Mouse (Mus musculus) stomach, postnatal 0 days (tissue): ENCODE measurements around the gene Wnt2b. TPM values are rescaled to one million over a fixed set of nuclear protein-coding genes. Genes with fewer than 3 reads are reported as not detected.
A peak's percentile ranks its signal among the peaks of the same experiment; 100 is the strongest.

Experiments used
- ATAC-seq: fragments of 200-750 bp; cut with Nextera tagmentation; 2 replicates; pipeline ENCODE4 v1.8.0; 2017; ENCODE audit not compliant: low FRiP score, low TSS enrichment
- DNase-seq: peaks from one replicate; pipeline ENCODE4 v3.0.0-alpha.2; 2016; ENCODE audit warnings: low spot score
- H3K27ac ChIP-seq: fragments of 300-500 bp; sonication (generic); replicated peaks from 2 replicates; pipeline ENCODE4 v1.5.1; 2014; ENCODE audit warnings: mild to moderate bottlenecking, control low read depth
- H3K27me3 ChIP-seq: fragments of 300-500 bp; sonication (generic); 2 replicates; pipeline ENCODE4 v1.6.1; 2014; ENCODE audit warnings: low read length; ENCODE audit not compliant: control insufficient read depth, insufficient read depth
- H3K36me3 ChIP-seq: fragments of 300-500 bp; sonication (generic); 2 replicates; pipeline ENCODE4 v1.6.1; 2014; ENCODE audit warnings: low read length, mixed read lengths; ENCODE audit not compliant: control insufficient read depth, insufficient read depth
- H3K4me1 ChIP-seq: fragments of 300-500 bp; sonication (generic); replicated peaks from 2 replicates; pipeline ENCODE4 v1.6.1; 2014; ENCODE audit warnings: antibody characterized with exemption; ENCODE audit not compliant: control insufficient read depth, insufficient read depth
- H3K4me2 ChIP-seq: fragments of 300-500 bp; sonication (generic); replicated peaks from 2 replicates; pipeline ENCODE4 v1.6.1; 2014; ENCODE audit warnings: low read depth, mild to moderate bottlenecking, control low read depth, moderate library complexity
- H3K4me3 ChIP-seq: fragments of 300-500 bp; sonication (generic); 2 replicates; pipeline ENCODE4 v1.5.1; 2014; ENCODE audit warnings: low read depth, low read length, control low read depth
- H3K9ac ChIP-seq: fragments of 300-500 bp; sonication (generic); 2 replicates; pipeline ENCODE4 v1.6.1; 2014; ENCODE audit warnings: mild to moderate bottlenecking, low read length, control low read depth, mixed read lengths
- H3K9me3 ChIP-seq: fragments of 300-500 bp; sonication (generic); 2 replicates; pipeline ENCODE4 v1.6.1; 2016; ENCODE audit warnings: low read length; ENCODE audit not compliant: control insufficient read depth
- CTCF ChIP-seq: IDR thresholded peaks from 2 replicates; pipeline ENCODE4 v1.5.1; 2016; ENCODE audit warnings: antibody characterized with exemption, low read depth, mild to moderate bottlenecking, moderate library complexity
- EP300 ChIP-seq: optimal IDR thresholded peaks from 2 replicates; pipeline ENCODE3; 2016; ENCODE audit warnings: antibody characterized with exemption
- WGBS: fragments of 180-500 bp; shearing (Covaris S2); extraction: QIAGEN DNeasy Blood & Tissue Kit; methylation state at CpG from one replicate; pipeline ENCODE4 v1.1.7; 2014; 5-methylcytosine and 5-hydroxymethylcytosine counted together
- polyA plus RNA-seq: library from polyadenylated mRNA; unstranded; fragments of >200 nt; fragmentation: Nextera tagmentation; extraction: Ambion mirVana; gene quantifications from 2 replicates; pipeline ENCODE4 v1.2.1, GENCODE M21; 2015

Gene Wnt2b
- polyA plus RNA-seq, 1 experiment from 2014 or later = 1.3 TPM

GRCm38 (mm10) chr3:104952891-104953670, 8.6 kb downstream of the Wnt2b start:
- Histone ChIP-seq H3K9me3 (no peaks in the 10 kb centered on the region), H3K4me2 (no peak overlapping the region), H3K27me3 (no peaks in the 10 kb centered on the region), H3K9ac (no peak overlapping the region), H3K27ac (no peak overlapping the region), H3K36me3 (peaks cover 10% of the 10 kb centered on the region; the same call in 1 of the 2 replicates), H3K4me3 (no peak overlapping the region), H3K4me1 (no peaks in the 10 kb centered on the region)
- no peak for TF ChIP-seq EP300
- no peak for TF ChIP-seq CTCF
- ATAC-seq (no peak), DNase-seq (no peak)
- WGBS = 87% methylated on average over 23 of the region's 23 CpGs

- no peak for ATAC-seq
- no peaks in the 10 kb centered on the region for H3K9me3 ChIP-seq
- WGBS = 96% methylated on average over 12 of the region's 12 CpGs
- TF ChIP-seq CTCF (no peak), EP300 (no peak)
- H3K4me1 ChIP-seq = no peaks in the 10 kb centered on the region
- no peak overlapping the region for H3K27ac ChIP-seq
- peaks cover 13% of the 10 kb centered on the region; the same call in 1 of the 2 replicates for H3K36me3 ChIP-seq
- H3K4me3 ChIP-seq = no peak overlapping the region
- H3K4me2 ChIP-seq = no peak overlapping the region
- DNase-seq = no peak
- no peak overlapping the region for H3K9ac ChIP-seq
- no peaks in the 10 kb centered on the region for H3K27me3 ChIP-seq
These were observed 10.8 kb downstream of the Wnt2b start for GRCm38 (mm10) chr3:104950926-104951325.

GRCm38 (mm10) chr3:104944894-104945293, 16.8 kb downstream of the Wnt2b start:
- TF ChIP-seq EP300 = no peak
- no peak for TF ChIP-seq CTCF
- peak overlapping the region; percentile 45; the same call in 1 of the 2 replicates for H3K27ac ChIP-seq
- no peaks in the 10 kb centered on the region for H3K9me3 ChIP-seq
- no peak overlapping the region for H3K4me3 ChIP-seq
- DNase-seq (no peak), ATAC-seq (peak; percentile 50; the same call in 1 of the 2 replicates)
- H3K36me3 ChIP-seq = peaks cover 8% of the 10 kb centered on the region; the same call in 1 of the 2 replicates
- H3K4me1 ChIP-seq = no peaks in the 10 kb centered on the region
- H3K4me2 ChIP-seq = no peak overlapping the region
- WGBS = 46% methylated on average over 9 of the region's 9 CpGs
- H3K9ac ChIP-seq = no peak overlapping the region
- no peaks in the 10 kb centered on the region for H3K27me3 ChIP-seq

GRCm38 (mm10) chr3:104943333-104943732, 18.4 kb downstream of the Wnt2b start:
- ATAC-seq = 0 out of 2 replicates have a peak, but pooled peaks have one; percentile 28
- no peaks in the 10 kb centered on the region for H3K4me1 ChIP-seq
- no peak overlapping the region for H3K9ac ChIP-seq
- peaks cover 8% of the 10 kb centered on the region; the same call in 1 of the 2 replicates for H3K36me3 ChIP-seq
- TF ChIP-seq EP300 = no peak
- no peak overlapping the region for H3K4me2 ChIP-seq
- DNase-seq = no peak
- 50% methylated on average over 8 of the region's 8 CpGs for WGBS
- no peaks in the 10 kb centered on the region for H3K27me3 ChIP-seq
- H3K9me3 ChIP-seq = no peaks in the 10 kb centered on the region
- H3K4me3 ChIP-seq = no peak overlapping the region
- H3K27ac ChIP-seq = 0 out of 2 replicates have a peak overlapping the region, but pooled peaks have one; percentile 13

- Histone ChIP-seq H3K27ac (no peak overlapping the region), H3K36me3 (peaks cover 8% of the 10 kb centered on the region; the same call in 1 of the 2 replicates), H3K9me3 (no peaks in the 10 kb centered on the region), H3K27me3 (no peaks in the 10 kb centered on the region), H3K4me3 (no peak overlapping the region), H3K9ac (no peak overlapping the region), H3K4me2 (no peak overlapping the region), H3K4me1 (no peaks in the 10 kb centered on the region)
- ATAC-seq = no peak
- no peak for DNase-seq
- no peak for TF ChIP-seq EP300
- TF ChIP-seq CTCF = no peak
- WGBS = 63% methylated on average over 5 of the region's 5 CpGs
These were observed 19.0 kb downstream of the Wnt2b start for GRCm38 (mm10) chr3:104942682-104943081.

GRCm38 (mm10) chr3:104940691-104941090, 21.0 kb downstream of the Wnt2b start:
- Histone ChIP-seq H3K36me3 (0 out of 2 replicates have a peak, but pooled peaks cover 4% of the 10 kb centered on the region), H3K9ac (no peak overlapping the region), H3K27ac (no peak overlapping the region), H3K4me1 (no peaks in the 10 kb centered on the region), H3K27me3 (no peaks in the 10 kb centered on the region), H3K9me3 (no peaks in the 10 kb centered on the region), H3K4me2 (no peak overlapping the region), H3K4me3 (no peak overlapping the region)
- no peak for DNase-seq
- ATAC-seq = no peak
- WGBS = 42% methylated on average over 6 of the region's 6 CpGs
- no peak for TF ChIP-seq CTCF
- TF ChIP-seq EP300 = no peak
